Mouse (Mus musculus): ENCODE measurements around the gene Elobl. TPM values are rescaled to one million over a fixed set of nuclear protein-coding genes. Genes with fewer than 3 reads are reported as not detected.

Gene Elobl
- polyA plus RNA-seq, 1 experiment, result 0.19 TPM

DNA sequence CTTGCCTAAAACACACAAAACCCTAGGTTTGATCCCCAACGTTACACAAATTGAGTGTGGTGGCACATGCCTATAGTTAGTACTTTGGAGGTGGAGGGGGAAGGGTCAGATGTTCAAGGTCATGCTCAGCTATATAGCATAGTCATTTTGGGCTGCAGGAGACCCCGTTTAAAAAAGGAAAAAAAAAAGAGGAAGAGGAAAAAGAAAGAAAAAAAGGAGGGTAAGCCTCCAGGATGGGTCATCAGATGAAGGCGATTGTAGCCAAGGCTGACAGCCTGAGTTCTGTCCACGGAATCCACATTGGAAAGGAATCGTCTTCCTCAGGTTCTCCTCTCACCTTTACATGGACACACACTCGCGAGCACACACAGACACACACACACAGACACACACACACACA lies 27.8 kb upstream of the Elobl start:
- no peaks in the 10 kb centered on the region for H3K36me3 ChIP-seq (ENCODE audit: control insufficient read depth, insufficient read depth)
- no peaks in the 10 kb centered on the region for H3K27me3 ChIP-seq (ENCODE audit: control insufficient read depth, insufficient read depth, insufficient read length)
- H3K4me2 ChIP-seq (ENCODE audit: low read depth), result no peak overlapping the region
- no peaks in the 10 kb centered on the region for H3K79me2 ChIP-seq (ENCODE audit: control insufficient read depth, insufficient read depth)
- no peak overlapping the region for H3ac ChIP-seq (ENCODE audit: control insufficient read depth, insufficient read length)
- no peak for TF ChIP-seq TCF12 (IDR thresholded peaks at IDR 0.05; ENCODE audit: insufficient read depth, poor library complexity, severe bottlenecking)
- TF ChIP-seq MYOG (IDR thresholded peaks at IDR 0.05; ENCODE audit: control insufficient read depth in 1 of 3, insufficient read depth in 1 of 3, insufficient read length in 2 of 3, low read depth in 2 of 3), result no peak
- no peak for TF ChIP-seq CEBPB (IDR thresholded peaks at IDR 0.05; ENCODE audit: insufficient read depth, poor library complexity, severe bottlenecking)
- TF ChIP-seq POLR2A (IDR thresholded peaks at IDR 0.05; ENCODE audit: insufficient read length, low read depth), result no peak
- no peak for TF ChIP-seq E2F4 (IDR thresholded peaks at IDR 0.05; ENCODE audit: insufficient read depth)
- no peak for TF ChIP-seq POLR2AphosphoS2 (IDR thresholded peaks at IDR 0.05; ENCODE audit: insufficient read length, low read depth)
- no peak for TF ChIP-seq MAX (IDR thresholded peaks at IDR 0.05; ENCODE audit: low read depth)
- TF ChIP-seq MYOD1 (IDR thresholded peaks at IDR 0.05; ENCODE audit: control insufficient read depth in 1 of 3, insufficient read length in 2 of 3, low read depth in 2 of 3), result no peak
- no peak for TF ChIP-seq TCF3 (IDR thresholded peaks at IDR 0.05; ENCODE audit: insufficient read length, low read depth)
- TF ChIP-seq REST (IDR thresholded peaks at IDR 0.05; ENCODE audit: insufficient read depth, insufficient read length), result no peak
- TF ChIP-seq USF1 (IDR thresholded peaks at IDR 0.05; ENCODE audit: low read depth), result no peak
- TF ChIP-seq SRF (IDR thresholded peaks at IDR 0.05; ENCODE audit: control insufficient read depth, insufficient read length, low read depth), result no peak
- no peak overlapping the region for H3K4me3 ChIP-seq

DNA sequence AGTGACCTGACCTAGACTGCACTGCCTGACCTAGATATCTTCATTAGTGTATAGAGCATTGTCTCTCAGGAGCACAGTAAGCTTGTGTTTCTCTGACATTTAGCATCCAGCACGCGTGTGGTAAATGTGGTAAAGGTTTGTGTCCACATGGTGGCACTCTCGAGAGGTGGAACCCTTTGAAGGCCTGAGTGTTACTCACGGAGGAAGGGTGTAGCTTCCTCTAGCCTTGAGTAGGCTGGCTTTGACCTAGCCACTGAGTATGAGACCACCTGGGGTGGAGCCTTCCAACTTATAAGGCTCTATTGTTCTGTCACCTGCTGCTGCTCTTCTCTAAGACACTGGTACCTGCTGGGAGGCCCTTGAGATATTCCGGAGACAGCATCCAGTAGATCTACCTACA lies 26.9 kb upstream of the Elobl start:
- no peaks in the 10 kb centered on the region for H3K27me3 ChIP-seq (ENCODE audit: control insufficient read depth, insufficient read depth, insufficient read length)
- TF ChIP-seq CEBPB (IDR thresholded peaks at IDR 0.05; ENCODE audit: insufficient read depth, poor library complexity, severe bottlenecking), result no peak
- no peak for TF ChIP-seq TCF3 (IDR thresholded peaks at IDR 0.05; ENCODE audit: insufficient read length, low read depth)
- no peak for TF ChIP-seq USF1 (IDR thresholded peaks at IDR 0.05; ENCODE audit: low read depth)
- TF ChIP-seq MYOG (IDR thresholded peaks at IDR 0.05; ENCODE audit: control insufficient read depth in 1 of 3, insufficient read depth in 1 of 3, insufficient read length in 2 of 3, low read depth in 2 of 3), result no peak
- TF ChIP-seq REST (IDR thresholded peaks at IDR 0.05; ENCODE audit: insufficient read depth, insufficient read length), result no peak
- no peak for TF ChIP-seq MYOD1 (IDR thresholded peaks at IDR 0.05; ENCODE audit: control insufficient read depth in 1 of 3, insufficient read length in 2 of 3, low read depth in 2 of 3)
- no peak for TF ChIP-seq E2F4 (IDR thresholded peaks at IDR 0.05; ENCODE audit: insufficient read depth)
- no peak for TF ChIP-seq POLR2A (IDR thresholded peaks at IDR 0.05; ENCODE audit: insufficient read length, low read depth)
- no peak for TF ChIP-seq TCF12 (IDR thresholded peaks at IDR 0.05; ENCODE audit: insufficient read depth, poor library complexity, severe bottlenecking)
- TF ChIP-seq SRF (IDR thresholded peaks at IDR 0.05; ENCODE audit: control insufficient read depth, insufficient read length, low read depth), result no peak
- no peak for TF ChIP-seq MAX (IDR thresholded peaks at IDR 0.05; ENCODE audit: low read depth)

DNA sequence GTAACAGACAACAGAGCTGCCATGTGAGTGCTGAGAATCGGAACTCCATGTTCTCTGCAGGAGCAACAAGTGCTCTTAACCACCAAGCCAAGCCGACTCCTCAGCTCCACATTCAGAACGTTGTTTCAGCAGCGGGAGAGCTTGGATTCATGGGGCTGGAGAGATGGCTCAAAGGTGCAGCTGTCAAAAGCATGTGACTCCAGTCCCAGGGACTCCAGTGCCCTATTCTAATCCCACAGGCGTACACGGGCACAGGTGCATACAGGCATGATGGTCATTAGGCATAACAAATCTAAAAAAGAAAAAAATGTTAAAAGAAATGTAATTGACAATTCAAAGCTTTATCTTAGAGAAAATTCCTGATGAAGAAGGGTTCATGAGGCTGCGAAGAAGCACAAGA lies 26.5 kb upstream of the Elobl start:
- TF ChIP-seq MYOG (IDR thresholded peaks at IDR 0.05; ENCODE audit: control insufficient read depth in 1 of 3, insufficient read depth in 1 of 3, insufficient read length in 2 of 3, low read depth in 2 of 3), result peak in 1 of 3 experiments; percentile 68
- TF ChIP-seq E2F4 (IDR thresholded peaks at IDR 0.05; ENCODE audit: insufficient read depth), result no peak
- TF ChIP-seq MYOD1 (IDR thresholded peaks at IDR 0.05; ENCODE audit: control insufficient read depth in 1 of 3, insufficient read length in 2 of 3, low read depth in 2 of 3), result peak in 2 of 3 experiments; percentile 41 to 51
- Histone ChIP-seq H3K4me2 (ENCODE audit: low read depth) (no peak overlapping the region), H3ac (ENCODE audit: control insufficient read depth, insufficient read length) (no peak overlapping the region), H3K79me2 (ENCODE audit: control insufficient read depth, insufficient read depth) (no peaks in the 10 kb centered on the region), H3K4me3 (no peak overlapping the region), H3K27me3 (ENCODE audit: control insufficient read depth, insufficient read depth, insufficient read length) (no peaks in the 10 kb centered on the region), H3K36me3 (ENCODE audit: control insufficient read depth, insufficient read depth) (no peaks in the 10 kb centered on the region)

More for the DNA sequence above, 26.9 kb upstream of the Elobl start:
- Histone ChIP-seq H3K79me2 (ENCODE audit: control insufficient read depth, insufficient read depth) (no peaks in the 10 kb centered on the region), H3K4me2 (ENCODE audit: low read depth) (no peak overlapping the region), H3K4me3 (no peak overlapping the region), H3ac (ENCODE audit: control insufficient read depth, insufficient read length) (no peak overlapping the region), H3K36me3 (ENCODE audit: control insufficient read depth, insufficient read depth) (no peaks in the 10 kb centered on the region)

DNA sequence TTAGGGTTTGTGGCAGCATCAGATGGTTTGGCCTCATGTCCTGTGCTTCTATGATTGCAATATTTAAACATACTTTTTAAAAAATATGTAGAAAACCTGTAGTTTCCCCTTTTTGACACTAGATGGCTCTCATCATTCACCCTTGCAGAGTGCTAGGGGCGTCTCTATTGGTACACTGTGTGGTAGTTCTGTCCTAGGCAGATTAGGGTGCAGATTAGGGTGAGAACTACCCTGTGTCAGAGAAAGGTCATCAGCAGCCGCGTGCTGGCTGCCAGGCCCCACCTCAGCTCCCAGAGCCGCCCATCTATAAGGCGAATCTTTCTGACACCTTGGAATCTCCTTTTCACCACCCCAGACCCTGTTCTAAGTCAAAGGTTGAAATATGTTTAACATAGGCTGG lies 22.8 kb upstream of the Elobl start:
- no peaks in the 10 kb centered on the region for H3K27me3 ChIP-seq (ENCODE audit: control insufficient read depth, insufficient read depth, insufficient read length)
- H3K4me2 ChIP-seq (ENCODE audit: low read depth), result no peak overlapping the region
- no peak overlapping the region for H3K4me3 ChIP-seq
- TF ChIP-seq POLR2A (IDR thresholded peaks at IDR 0.05; ENCODE audit: insufficient read length, low read depth) (no peak), SRF (IDR thresholded peaks at IDR 0.05; ENCODE audit: control insufficient read depth, insufficient read length, low read depth) (no peak), CEBPB (IDR thresholded peaks at IDR 0.05; ENCODE audit: insufficient read depth, poor library complexity, severe bottlenecking) (no peak), POLR2AphosphoS2 (IDR thresholded peaks at IDR 0.05; ENCODE audit: insufficient read length, low read depth) (no peak), E2F4 (IDR thresholded peaks at IDR 0.05; ENCODE audit: insufficient read depth) (no peak), TCF12 (IDR thresholded peaks at IDR 0.05; ENCODE audit: insufficient read depth, poor library complexity, severe bottlenecking) (no peak), MYOG (IDR thresholded peaks at IDR 0.05; ENCODE audit: control insufficient read depth in 1 of 3, insufficient read depth in 1 of 3, insufficient read length in 2 of 3, low read depth in 2 of 3) (no peak), USF1 (IDR thresholded peaks at IDR 0.05; ENCODE audit: low read depth) (no peak), MYOD1 (IDR thresholded peaks at IDR 0.05; ENCODE audit: control insufficient read depth in 1 of 3, insufficient read length in 2 of 3, low read depth in 2 of 3) (no peak), REST (IDR thresholded peaks at IDR 0.05; ENCODE audit: insufficient read depth, insufficient read length) (no peak), MAX (IDR thresholded peaks at IDR 0.05; ENCODE audit: low read depth) (no peak), TCF3 (IDR thresholded peaks at IDR 0.05; ENCODE audit: insufficient read length, low read depth) (no peak)
- no peaks in the 10 kb centered on the region for H3K36me3 ChIP-seq (ENCODE audit: control insufficient read depth, insufficient read depth)
- no peak overlapping the region for H3ac ChIP-seq (ENCODE audit: control insufficient read depth, insufficient read length)
- no peaks in the 10 kb centered on the region for H3K79me2 ChIP-seq (ENCODE audit: control insufficient read depth, insufficient read depth)

DNA sequence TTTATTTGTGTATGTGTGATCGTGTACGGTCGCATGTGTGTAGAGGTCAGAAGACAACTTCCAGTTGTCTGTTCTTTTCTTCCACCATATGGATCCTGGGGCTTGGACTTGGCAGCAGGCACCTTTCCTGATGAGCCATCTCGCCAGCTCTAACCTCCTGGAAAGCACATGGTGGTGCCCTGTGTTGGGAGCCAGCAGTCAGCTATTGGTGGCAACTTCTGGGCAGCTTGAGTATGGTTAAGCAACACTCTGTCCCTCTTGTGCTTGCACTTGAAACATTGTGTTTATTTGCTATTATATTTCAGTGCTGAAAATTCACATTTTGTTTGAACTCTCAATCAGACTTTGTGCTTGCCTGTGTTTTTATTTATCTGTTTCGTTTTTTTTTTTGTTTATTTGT lies 22.2 kb upstream of the Elobl start:
- no peaks in the 10 kb centered on the region for H3K27me3 ChIP-seq (ENCODE audit: control insufficient read depth, insufficient read depth, insufficient read length)
- no peak overlapping the region for H3K4me3 ChIP-seq
- no peaks in the 10 kb centered on the region for H3K36me3 ChIP-seq (ENCODE audit: control insufficient read depth, insufficient read depth)
- no peaks in the 10 kb centered on the region for H3K79me2 ChIP-seq (ENCODE audit: control insufficient read depth, insufficient read depth)
- TF ChIP-seq TCF12 (IDR thresholded peaks at IDR 0.05; ENCODE audit: insufficient read depth, poor library complexity, severe bottlenecking), result no peak
- TF ChIP-seq E2F4 (IDR thresholded peaks at IDR 0.05; ENCODE audit: insufficient read depth), result no peak
- no peak for TF ChIP-seq CEBPB (IDR thresholded peaks at IDR 0.05; ENCODE audit: insufficient read depth, poor library complexity, severe bottlenecking)
- TF ChIP-seq MAX (IDR thresholded peaks at IDR 0.05; ENCODE audit: low read depth), result no peak
- TF ChIP-seq MYOD1 (IDR thresholded peaks at IDR 0.05; ENCODE audit: control insufficient read depth in 1 of 3, insufficient read length in 2 of 3, low read depth in 2 of 3), result no peak
- no peak for TF ChIP-seq USF1 (IDR thresholded peaks at IDR 0.05; ENCODE audit: low read depth)
- TF ChIP-seq TCF3 (IDR thresholded peaks at IDR 0.05; ENCODE audit: insufficient read length, low read depth), result no peak
- no peak for TF ChIP-seq REST (IDR thresholded peaks at IDR 0.05; ENCODE audit: insufficient read depth, insufficient read length)
- no peak for TF ChIP-seq MYOG (IDR thresholded peaks at IDR 0.05; ENCODE audit: control insufficient read depth in 1 of 3, insufficient read depth in 1 of 3, insufficient read length in 2 of 3, low read depth in 2 of 3)
- no peak overlapping the region for H3K4me2 ChIP-seq (ENCODE audit: low read depth)
- H3ac ChIP-seq (ENCODE audit: control insufficient read depth, insufficient read length), result no peak overlapping the region
